Mouse (Mus musculus) T-helper 17 cell (primary cell): ENCODE measurements around the gene Xxylt1.

Experiments used
- in situ Hi-C, 2 experiments: fragments of 300-600 bp; cut with MboI, MseI; formaldehyde crosslinking; loops; 1 replicate in 1 of 2; 2 replicates in 1 of 2; pipeline ENCODE4 v1.15.1; 2025; ENCODE audit warnings: high pct_unique_total_duplicates in 2 of 2

The Xxylt1 gene

GRCm38 (mm10) chr16:30923899-30924298 lies 157.3 kb downstream of the Xxylt1 start:
- in situ Hi-C loops = loop anchor here in 1 of 2 experiments (5.0 kb wide), 1 partner anchor 42 kb away; no protein-coding TSS in a partner anchor

GRCm38 (mm10) chr16:30922548-30922947 lies 158.7 kb downstream of the Xxylt1 start:
- in situ Hi-C loops = loop anchor here in 1 of 2 experiments (5.0 kb wide), 1 partner anchor 40 kb away; no protein-coding TSS in a partner anchor

GRCm38 (mm10) chr16:30918866-30919265 lies 162.4 kb downstream of the Xxylt1 start:
- in situ Hi-C loops = no loop called here

GRCm38 (mm10) chr16:30916931-30917330 lies 164.3 kb downstream of the Xxylt1 start:
- in situ Hi-C loops = no loop called here

- in situ Hi-C loops = no loop called here
These were observed 165.5 kb downstream of the Xxylt1 start for GRCm38 (mm10) chr16:30915611-30916220.
